Mouse (Mus musculus): ENCODE results near the gene Ascc3. TPM values are rescaled to one million over a fixed set of nuclear protein-coding genes. Genes with fewer than 3 reads are reported as not detected.

The Ascc3 gene
- polyA plus RNA-seq (2015; fragmentation: Nextera tagmentation; extraction: Ambion mirVana), result 14.3 and 16.5 TPM in 2 replicates

DNA sequence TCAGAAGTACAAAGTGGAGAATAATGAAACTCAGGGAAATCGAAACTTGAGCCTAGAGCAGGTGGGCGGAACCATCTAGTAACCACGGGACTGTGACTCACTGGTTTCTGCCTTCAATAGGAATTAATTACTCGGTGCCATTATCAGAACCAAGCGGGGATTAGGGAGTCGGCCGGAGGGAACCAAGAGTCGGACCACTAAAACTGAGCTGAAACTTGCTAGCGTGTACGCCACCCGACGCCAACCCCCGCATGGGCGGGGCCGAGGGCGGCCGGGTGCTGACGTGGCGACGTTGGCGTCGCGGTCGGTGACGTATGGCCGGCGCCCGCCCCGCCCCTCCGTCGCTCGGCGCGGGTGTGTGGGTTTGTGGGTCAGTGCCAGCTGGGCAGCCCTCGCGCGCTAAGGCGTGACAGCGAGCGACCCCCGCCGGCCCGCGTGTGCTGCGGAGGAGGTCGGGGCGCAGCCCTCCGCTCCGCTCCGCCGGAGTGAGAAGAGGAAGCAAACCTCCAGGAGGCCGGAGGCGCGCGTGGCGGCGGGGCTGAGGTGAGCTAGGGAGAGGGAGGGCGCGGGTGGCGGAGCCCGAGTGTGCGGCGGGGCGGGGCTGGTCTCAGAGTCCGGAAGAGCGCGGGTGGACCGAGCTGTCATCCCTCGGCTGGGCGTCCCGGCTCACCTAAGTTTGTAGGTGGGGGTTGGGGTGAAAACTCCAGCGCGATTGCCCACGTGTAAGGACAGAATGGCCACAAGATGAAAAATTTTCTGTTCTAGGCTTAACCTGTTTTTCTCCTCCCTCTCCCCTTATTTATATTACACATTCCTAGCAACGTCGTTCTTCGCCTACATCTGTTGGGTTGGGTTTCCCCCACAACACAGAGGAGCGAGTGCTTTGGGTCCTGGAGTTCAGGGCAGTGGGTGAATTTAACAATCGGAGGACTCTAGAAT lies at the start of gene Ascc3:
Ascc3 (plus strand) TSS at position 315 of the 939 bp plus-strand sequence.
- H3K27ac ChIP-seq (ENCODE audit: low read length), result peak within 1 kb of the TSS; percentile 94

DNA sequence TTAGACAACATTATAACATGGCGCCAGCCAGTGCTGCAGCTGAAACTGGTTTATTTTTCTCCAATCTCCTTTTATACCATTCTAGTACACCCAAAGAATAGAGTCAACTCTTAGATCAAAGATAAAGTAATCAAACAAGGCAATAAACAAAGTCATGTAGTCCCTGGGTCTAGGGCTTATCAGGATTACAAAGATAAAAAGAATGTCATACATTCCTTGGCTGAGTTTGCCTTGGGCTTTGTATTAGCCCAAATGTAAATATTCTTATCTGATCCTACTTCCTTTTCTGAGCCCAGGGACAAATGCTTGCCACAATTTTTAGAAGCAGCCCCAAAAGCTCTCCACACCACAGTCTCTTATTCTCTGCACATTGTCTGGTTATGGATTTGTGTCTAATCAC lies 7.7 kb upstream of the Ascc3 start:
- no peaks in the 10 kb centered on the region for H3K27me3 ChIP-seq (replicated peaks; ENCODE audit: control insufficient read depth, insufficient read depth, low read length)
- no peak overlapping the region for H3K9ac ChIP-seq (ENCODE audit: low read depth, low read length)
- WGBS, result 70% methylated on average over 1 of the region's 1 CpGs
- no peaks in the 10 kb centered on the region for H3K36me3 ChIP-seq (ENCODE audit: control insufficient read depth, insufficient read depth, low read length)
- no peaks in the 10 kb centered on the region for H3K4me1 ChIP-seq (ENCODE audit: control insufficient read depth, insufficient read depth, low read length)
- no peaks in the 10 kb centered on the region for H3K9me3 ChIP-seq (ENCODE audit: control insufficient read depth, low read length)
- H3K27ac ChIP-seq (ENCODE audit: low read length), result no peak overlapping the region
- no peak overlapping the region for H3K4me3 ChIP-seq (ENCODE audit: low read length)
- ATAC-seq, result peak; percentile 76
- H3K4me2 ChIP-seq (ENCODE audit: low read depth, low read length), result no peak overlapping the region

More for the DNA sequence above, at the start of gene Ascc3:
- WGBS, result under 1% methylated on average over 79 of the region's 79 CpGs
- Histone ChIP-seq H3K27me3 (replicated peaks; ENCODE audit: control insufficient read depth, insufficient read depth, low read length) (no peaks in the 10 kb centered on the region), H3K9me3 (ENCODE audit: control insufficient read depth, low read length) (no peaks in the 10 kb centered on the region), H3K36me3 (ENCODE audit: control insufficient read depth, insufficient read depth, low read length) (no peaks in the 10 kb centered on the region), H3K9ac (ENCODE audit: low read depth, low read length) (peak within 1 kb of the TSS; percentile 87), H3K4me2 (ENCODE audit: low read depth, low read length) (peak within 1 kb of the TSS; percentile 59), H3K4me3 (ENCODE audit: low read length) (peak within 1 kb of the TSS; percentile 85), H3K4me1 (ENCODE audit: control insufficient read depth, insufficient read depth, low read length) (no peaks in the 10 kb centered on the region)
- peak; percentile 99 for ATAC-seq

DNA sequence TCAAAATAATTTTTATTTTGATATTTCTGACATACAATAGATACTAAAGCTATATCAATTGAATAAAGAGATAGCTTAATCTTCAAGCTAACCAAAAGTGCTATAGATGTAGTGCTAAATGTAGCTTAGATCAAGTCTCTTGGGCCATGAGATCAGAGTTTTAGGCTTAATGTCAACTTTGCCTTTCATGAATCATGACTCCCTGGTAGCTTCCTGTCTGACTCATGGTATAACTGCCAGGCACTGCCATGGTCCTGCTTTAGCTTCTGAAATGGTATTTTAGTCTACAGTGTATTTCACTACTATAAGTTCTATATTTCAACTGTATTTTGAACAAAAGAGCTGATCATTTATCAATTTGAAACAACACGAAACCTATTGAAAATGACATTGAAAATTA lies 5.9 kb upstream of the Ascc3 start:
- no peak overlapping the region for H3K4me3 ChIP-seq (ENCODE audit: low read length)
- no peak for ATAC-seq
- 88% methylated on average over 1 of the region's 1 CpGs for WGBS
- H3K36me3 ChIP-seq (ENCODE audit: control insufficient read depth, insufficient read depth, low read length), result no peaks in the 10 kb centered on the region
- no peak overlapping the region for H3K4me2 ChIP-seq (ENCODE audit: low read depth, low read length)
- no peak overlapping the region for H3K27ac ChIP-seq (ENCODE audit: low read length)
- H3K9me3 ChIP-seq (ENCODE audit: control insufficient read depth, low read length), result no peaks in the 10 kb centered on the region
- H3K4me1 ChIP-seq (ENCODE audit: control insufficient read depth, insufficient read depth, low read length), result no peaks in the 10 kb centered on the region
- H3K9ac ChIP-seq (ENCODE audit: low read depth, low read length), result no peak overlapping the region
- no peaks in the 10 kb centered on the region for H3K27me3 ChIP-seq (replicated peaks; ENCODE audit: control insufficient read depth, insufficient read depth, low read length)

DNA sequence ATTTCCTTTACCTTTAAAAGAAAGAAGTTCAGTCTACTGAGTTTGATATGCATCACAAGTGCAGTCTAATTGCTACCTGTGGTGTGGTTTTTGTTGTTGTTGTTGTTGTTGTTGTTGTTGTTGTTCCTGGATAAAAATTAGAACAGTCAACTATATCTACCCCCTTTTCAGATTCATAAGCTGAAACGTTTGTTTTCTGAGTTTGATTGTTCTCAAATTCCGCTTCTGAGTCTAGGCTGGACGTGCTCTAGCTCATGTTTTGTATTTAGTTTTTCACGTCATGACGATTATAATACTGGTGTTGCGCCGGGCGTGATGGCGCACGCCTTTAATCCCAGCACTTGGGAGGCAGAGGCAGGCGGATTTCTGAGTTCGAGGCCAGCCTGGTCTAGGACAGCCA lies 902 bp downstream of the Ascc3 start:
- Histone ChIP-seq H3K27me3 (replicated peaks; ENCODE audit: control insufficient read depth, insufficient read depth, low read length) (no peaks in the 10 kb centered on the region), H3K4me3 (ENCODE audit: low read length) (peak overlapping the region; percentile 85), H3K9ac (ENCODE audit: low read depth, low read length) (peak overlapping the region; percentile 87), H3K4me1 (ENCODE audit: control insufficient read depth, insufficient read depth, low read length) (no peaks in the 10 kb centered on the region), H3K9me3 (ENCODE audit: control insufficient read depth, low read length) (no peaks in the 10 kb centered on the region), H3K36me3 (ENCODE audit: control insufficient read depth, insufficient read depth, low read length) (no peaks in the 10 kb centered on the region), H3K27ac (ENCODE audit: low read length) (no peak overlapping the region), H3K4me2 (ENCODE audit: low read depth, low read length) (peak overlapping the region; percentile 59)
- ATAC-seq, result no peak
- 73% methylated on average over 12 of the region's 12 CpGs for WGBS

DNA sequence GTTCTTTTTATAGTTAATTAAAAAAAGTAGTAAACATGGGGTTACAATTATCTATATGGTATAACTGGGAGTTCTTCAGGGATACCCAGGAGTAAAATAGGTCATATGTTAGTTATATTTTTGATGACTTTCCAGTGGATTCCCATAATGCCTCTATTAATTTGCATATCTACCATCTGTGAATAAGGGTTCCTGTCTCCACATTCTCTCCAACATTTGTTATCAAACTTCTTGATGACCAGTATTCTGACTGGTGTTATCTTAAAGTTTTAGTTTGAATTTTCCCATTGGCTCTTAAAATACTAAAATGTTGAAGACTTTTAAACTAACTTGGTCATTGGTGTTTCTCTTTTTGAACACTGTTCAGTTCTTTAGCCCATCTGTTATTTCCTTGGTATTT lies 2.9 kb downstream of the Ascc3 start:
- no peaks in the 10 kb centered on the region for H3K27me3 ChIP-seq (replicated peaks; ENCODE audit: control insufficient read depth, insufficient read depth, low read length)
- H3K4me1 ChIP-seq (ENCODE audit: control insufficient read depth, insufficient read depth, low read length), result no peaks in the 10 kb centered on the region
- no peaks in the 10 kb centered on the region for H3K36me3 ChIP-seq (ENCODE audit: control insufficient read depth, insufficient read depth, low read length)
- H3K27ac ChIP-seq (ENCODE audit: low read length), result no peak overlapping the region
- H3K9me3 ChIP-seq (ENCODE audit: control insufficient read depth, low read length), result no peaks in the 10 kb centered on the region
- no peak overlapping the region for H3K4me3 ChIP-seq (ENCODE audit: low read length)
- H3K9ac ChIP-seq (ENCODE audit: low read depth, low read length), result no peak overlapping the region
- ATAC-seq, result no peak
- H3K4me2 ChIP-seq (ENCODE audit: low read depth, low read length), result no peak overlapping the region

DNA sequence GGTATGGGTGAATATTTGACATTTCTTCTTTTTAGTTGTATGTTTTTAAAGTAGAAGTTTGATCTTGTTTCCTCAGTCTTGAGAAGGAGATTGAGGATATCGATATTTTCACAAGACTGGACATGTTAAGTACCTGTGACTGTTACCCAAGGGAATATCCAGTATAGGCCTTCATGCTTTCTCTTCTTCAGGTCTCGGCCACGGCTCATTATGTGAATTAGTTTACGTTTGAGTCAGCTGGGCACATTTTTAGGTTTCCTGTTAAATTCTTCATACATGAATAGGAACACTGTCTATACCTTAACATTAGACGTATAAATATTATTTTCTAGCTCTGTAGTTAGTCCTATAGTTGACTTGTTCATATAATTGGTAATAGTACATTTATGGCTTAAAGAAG lies 12.4 kb downstream of the Ascc3 start:
- H3K27ac ChIP-seq (ENCODE audit: low read length), result no peak overlapping the region
- no peak for ATAC-seq
- 86% methylated on average over 5 of the region's 5 CpGs for WGBS
- H3K4me2 ChIP-seq (ENCODE audit: low read depth, low read length), result no peak overlapping the region
- H3K4me3 ChIP-seq (ENCODE audit: low read length), result no peak overlapping the region
- H3K4me1 ChIP-seq (ENCODE audit: control insufficient read depth, insufficient read depth, low read length), result no peaks in the 10 kb centered on the region
- no peaks in the 10 kb centered on the region for H3K9me3 ChIP-seq (ENCODE audit: control insufficient read depth, low read length)
- no peak overlapping the region for H3K9ac ChIP-seq (ENCODE audit: low read depth, low read length)
- no peaks in the 10 kb centered on the region for H3K36me3 ChIP-seq (ENCODE audit: control insufficient read depth, insufficient read depth, low read length)
- H3K27me3 ChIP-seq (replicated peaks; ENCODE audit: control insufficient read depth, insufficient read depth, low read length), result no peaks in the 10 kb centered on the region

DNA sequence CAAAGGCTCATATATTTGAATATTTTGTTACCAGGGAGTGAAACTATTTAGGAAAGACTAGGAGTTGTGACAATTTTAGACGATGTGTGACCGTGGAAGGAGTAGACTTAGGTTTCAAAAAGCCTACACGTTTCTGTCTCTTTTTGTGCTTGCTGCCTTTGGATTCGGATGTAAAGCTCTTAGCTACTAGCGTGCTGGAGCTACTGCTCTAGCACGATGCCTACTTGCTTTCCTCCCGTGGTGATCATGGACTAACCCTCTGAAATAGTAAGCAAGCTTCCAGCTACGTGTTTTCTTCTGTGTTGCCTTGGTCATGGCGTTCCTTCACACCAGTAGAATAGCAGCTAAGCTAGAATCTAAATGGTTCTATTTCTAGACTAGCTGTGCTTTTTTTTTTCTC lies 21.4 kb downstream of the Ascc3 start:
- H3K4me1 ChIP-seq (ENCODE audit: control insufficient read depth, insufficient read depth, low read length), result no peaks in the 10 kb centered on the region
- no peak overlapping the region for H3K27ac ChIP-seq (ENCODE audit: low read length)
- ATAC-seq, result no peak
- no peaks in the 10 kb centered on the region for H3K36me3 ChIP-seq (ENCODE audit: control insufficient read depth, insufficient read depth, low read length)
- H3K9me3 ChIP-seq (ENCODE audit: control insufficient read depth, low read length), result no peaks in the 10 kb centered on the region
- H3K27me3 ChIP-seq (replicated peaks; ENCODE audit: control insufficient read depth, insufficient read depth, low read length), result no peaks in the 10 kb centered on the region
- 96% methylated on average over 9 of the region's 9 CpGs for WGBS
- no peak overlapping the region for H3K4me2 ChIP-seq (ENCODE audit: low read depth, low read length)
- H3K4me3 ChIP-seq (ENCODE audit: low read length), result no peak overlapping the region
- no peak overlapping the region for H3K9ac ChIP-seq (ENCODE audit: low read depth, low read length)

DNA sequence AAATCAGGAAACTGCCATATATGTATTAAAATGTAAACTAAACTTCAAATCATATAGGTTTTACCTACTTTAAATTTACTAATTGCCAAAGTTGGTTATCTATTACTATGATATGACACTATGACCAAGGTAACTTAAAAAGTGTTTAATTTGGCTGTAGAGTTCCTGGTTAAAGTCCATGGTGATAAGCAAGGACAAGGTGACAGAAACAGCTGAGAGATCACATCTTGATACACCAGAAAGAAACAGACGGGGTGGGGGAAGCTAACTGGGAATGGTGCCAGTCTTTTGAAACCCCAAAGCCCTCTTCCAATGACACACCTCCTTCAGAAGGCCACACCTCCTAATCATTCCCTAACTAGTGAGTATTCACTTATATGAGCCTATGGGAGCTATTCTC lies 33.4 kb downstream of the Ascc3 start:
- peaks cover 6% of the 10 kb centered on the region for H3K36me3 ChIP-seq (ENCODE audit: control insufficient read depth, insufficient read depth, low read length)
- H3K4me1 ChIP-seq (ENCODE audit: control insufficient read depth, insufficient read depth, low read length), result no peaks in the 10 kb centered on the region
- H3K9ac ChIP-seq (ENCODE audit: low read depth, low read length), result no peak overlapping the region
- H3K4me3 ChIP-seq (ENCODE audit: low read length), result no peak overlapping the region
- WGBS, result 42% methylated on average over 1 of the region's 1 CpGs
- no peak overlapping the region for H3K4me2 ChIP-seq (ENCODE audit: low read depth, low read length)
- H3K9me3 ChIP-seq (ENCODE audit: control insufficient read depth, low read length), result no peaks in the 10 kb centered on the region
- no peak overlapping the region for H3K27ac ChIP-seq (ENCODE audit: low read length)
- no peaks in the 10 kb centered on the region for H3K27me3 ChIP-seq (replicated peaks; ENCODE audit: control insufficient read depth, insufficient read depth, low read length)
- ATAC-seq, result no peak

DNA sequence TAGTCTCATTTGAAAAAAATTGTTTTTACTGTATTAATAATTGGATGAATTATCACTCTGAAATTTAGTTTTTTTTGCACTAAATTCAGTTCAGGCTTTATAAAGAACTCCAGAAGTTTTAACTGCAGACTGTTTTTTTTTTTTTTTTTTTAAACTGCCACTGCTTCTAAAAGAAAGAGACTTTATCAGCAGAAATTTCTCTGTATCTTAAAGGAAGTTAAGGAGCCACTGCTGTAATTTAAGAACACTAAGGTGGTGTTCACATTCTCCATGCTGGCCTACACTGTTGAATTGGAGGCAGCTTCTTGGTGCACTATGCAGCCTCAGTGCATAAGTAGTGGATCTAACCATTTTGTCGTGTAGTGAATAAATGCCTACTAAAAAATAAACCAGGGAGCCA lies 47.1 kb downstream of the Ascc3 start:
- WGBS, result 43% methylated on average over 1 of the region's 1 CpGs
- H3K4me2 ChIP-seq (ENCODE audit: low read depth, low read length), result no peak overlapping the region
- no peak for ATAC-seq
- H3K4me1 ChIP-seq (ENCODE audit: control insufficient read depth, insufficient read depth, low read length), result no peaks in the 10 kb centered on the region
- H3K9ac ChIP-seq (ENCODE audit: low read depth, low read length), result no peak overlapping the region
- no peaks in the 10 kb centered on the region for H3K27me3 ChIP-seq (replicated peaks; ENCODE audit: control insufficient read depth, insufficient read depth, low read length)
- no peak overlapping the region for H3K4me3 ChIP-seq (ENCODE audit: low read length)
- no peaks in the 10 kb centered on the region for H3K36me3 ChIP-seq (ENCODE audit: control insufficient read depth, insufficient read depth, low read length)
- no peak overlapping the region for H3K27ac ChIP-seq (ENCODE audit: low read length)
- H3K9me3 ChIP-seq (ENCODE audit: control insufficient read depth, low read length), result no peaks in the 10 kb centered on the region

Measured in intestine, embryonic 16.5 days (tissue).